Mouse (Mus musculus) liver, adult 2 months (tissue): Measurements from ENCODE around the gene Rmnd5b.

Experiments used
- CTCF ChIP-seq: fragments of 200-500 bp; IDR thresholded peaks from 2 replicates; pipeline ENCODE4 v1.5.1; 2011; ENCODE audit warnings: low read depth, low read length, control low read depth
- POLR2A ChIP-seq: fragments of 200-500 bp; IDR thresholded peaks from 2 replicates; pipeline ENCODE4 v1.6.1; 2011; ENCODE audit warnings: low read length, control low read depth; ENCODE audit not compliant: insufficient read depth; ENCODE audit errors: extremely low read depth

- TF ChIP-seq POLR2A, result no peak
- TF ChIP-seq CTCF, result no peak
These were observed 12.9 kb upstream of the Rmnd5b start for GRCm38 (mm10) chr11:51648566-51648965.
